Mouse (Mus musculus) NIH3T3 (cell line): ENCODE measurements around the gene Prss28.

Source experiments
- DNase-seq: peaks from one replicate; pipeline ENCODE4 v3.0.0-alpha.2; 2012; ENCODE audit warnings: low read depth

The Prss28 gene

DNA sequence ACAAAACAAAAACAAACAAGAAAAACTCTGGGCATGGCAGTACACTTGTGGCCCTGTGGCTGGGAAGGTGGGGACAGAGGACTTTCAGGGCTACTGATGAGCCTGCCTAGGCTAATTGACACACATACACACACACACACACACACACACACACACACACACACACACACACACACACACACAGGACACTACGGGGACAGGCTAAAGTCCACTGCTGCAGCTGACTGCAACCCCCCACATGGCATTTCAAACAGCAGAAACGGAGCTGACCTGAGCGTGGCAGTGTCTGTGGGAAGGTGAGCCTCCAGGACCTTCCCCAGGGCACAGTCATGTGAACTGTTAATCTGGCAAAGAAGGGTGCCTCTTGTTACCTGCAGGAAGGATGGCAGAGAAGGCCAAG, 33.0 kb downstream of the Prss28 start:
- DNase-seq, result no peak

- DNase-seq, result no peak
Measured at GRCm38 (mm10) chr17:25345462-25345861, 37.0 kb downstream of the Prss28 start, which contains the start of gene Tpsab1. Gene Tpsab1, minus strand, starts transcription at chr17:25345562.

- no peak for DNase-seq
Measured at GRCm38 (mm10) chr17:25361291-25361690, 52.8 kb downstream of the Prss28 start.
